Mouse (Mus musculus): ENCODE measurements around the gene Pik3r6.
A peak's percentile ranks its signal among the peaks of the same experiment; 100 is the strongest.

- TF ChIP-seq CTCF (IDR thresholded peaks at IDR 0.05; ENCODE audit: extremely low read depth, insufficient read depth, low read length) (peak; percentile 65), POLR2A (IDR thresholded peaks at IDR 0.05; ENCODE audit: extremely low read depth, insufficient read depth, low read length) (no peak)
Measured at GRCm38 (mm10) chr11:68485206-68485942, 17.4 kb upstream of the Pik3r6 start.

All from cortical plate, adult 2 months (tissue).